Mouse (Mus musculus): ENCODE results near the gene Fpgs. TPM values are rescaled to one million over a fixed set of nuclear protein-coding genes. Genes with fewer than 3 reads are reported as not detected.

Fpgs gene
- total and polyA plus RNA-seq, 3 experiments, result 4.6 to 18.0 (median 5.7) TPM

- Histone ChIP-seq H3K4me1 (ENCODE audit: control insufficient read depth, insufficient read depth, low read length) (peaks cover 26% of the 10 kb centered on the region), H3K27ac (peak within 1 kb of the TSS; percentile 95), H3K9ac (ENCODE audit: low read depth, low read length) (peak within 1 kb of the TSS; percentile 97), H3K4me3 (peak within 1 kb of the TSS; percentile 73), H3K79me2 (replicated peaks; ENCODE audit: control insufficient read depth, insufficient read depth, low read length) (peaks cover 3% of the 10 kb centered on the region; the same call in 1 of the 2 replicates), H3K27me3 (ENCODE audit: control insufficient read depth, insufficient read depth, low read length) (no peaks in the 10 kb centered on the region), H3K36me3 (ENCODE audit: control insufficient read depth, insufficient read depth, low read length) (no peaks in the 10 kb centered on the region)
- DNase-seq, result peak; percentile 90 to 91
- WGBS, result 21% methylated on average over 31 of the region's 31 CpGs
- TF ChIP-seq POLR2A (IDR thresholded peaks at IDR 0.05; ENCODE audit: insufficient read depth, low read depth, low read length) (peak; percentile 89), CTCF (IDR thresholded peaks at IDR 0.05) (no peak), EP300 (IDR thresholded peaks at IDR 0.05; ENCODE audit: insufficient read depth, low read depth, low read length) (0 out of 2 replicates have a peak, but pooled peaks have one; percentile 64)
- intact Hi-C loops (cut with DNase I), result loop anchor here (1.0 kb wide), 1 partner anchor 9 kb away; no protein-coding TSS in a partner anchor
These were observed 57.4 kb downstream of the Fpgs start, which contains the start of gene Eng for GRCm38 (mm10) chr2:32646379-32647056. Eng (plus strand) TSS chr2:32646595.

GRCm38 (mm10) chr2:32645647-32646046, 58.3 kb downstream of the Fpgs start:
- Histone ChIP-seq H3K27me3 (ENCODE audit: control insufficient read depth, insufficient read depth, low read length) (no peaks in the 10 kb centered on the region), H3K9ac (ENCODE audit: low read depth, low read length) (peak overlapping the region; percentile 6; the same call in 1 of the 2 replicates), H3K36me3 (ENCODE audit: control insufficient read depth, insufficient read depth, low read length) (no peaks in the 10 kb centered on the region), H3K79me2 (replicated peaks; ENCODE audit: control insufficient read depth, insufficient read depth, low read length) (peaks cover 3% of the 10 kb centered on the region; the same call in 1 of the 2 replicates), H3K27ac (peak overlapping the region; percentile 95), H3K4me1 (ENCODE audit: control insufficient read depth, insufficient read depth, low read length) (peaks cover 26% of the 10 kb centered on the region), H3K4me3 (no peak overlapping the region)
- intact Hi-C loops (cut with DNase I), result loop anchor here (1.0 kb wide), 1 partner anchor 10 kb away; no protein-coding TSS in a partner anchor
- 51% methylated on average over 3 of the region's 3 CpGs for WGBS
- no peak for DNase-seq
- TF ChIP-seq EP300 (IDR thresholded peaks at IDR 0.05; ENCODE audit: insufficient read depth, low read depth, low read length) (no peak), POLR2A (IDR thresholded peaks at IDR 0.05; ENCODE audit: insufficient read depth, low read depth, low read length) (no peak), CTCF (IDR thresholded peaks at IDR 0.05) (no peak; the same call in 1 of the 2 replicates)

- DNase-seq, result no peak
- Histone ChIP-seq H3K9ac (ENCODE audit: low read depth, low read length) (0 out of 2 replicates have a peak overlapping the region, but pooled peaks have one; percentile 6), H3K27me3 (ENCODE audit: control insufficient read depth, insufficient read depth, low read length) (no peaks in the 10 kb centered on the region), H3K36me3 (ENCODE audit: control insufficient read depth, insufficient read depth, low read length) (no peaks in the 10 kb centered on the region), H3K4me3 (no peak overlapping the region), H3K79me2 (replicated peaks; ENCODE audit: control insufficient read depth, insufficient read depth, low read length) (0 out of 2 replicates have a peak, but pooled peaks cover 3% of the 10 kb centered on the region), H3K4me1 (ENCODE audit: control insufficient read depth, insufficient read depth, low read length) (peaks cover 27% of the 10 kb centered on the region), H3K27ac (peak overlapping the region; percentile 95)
- WGBS, result 75% methylated on average over 8 of the region's 8 CpGs
- TF ChIP-seq POLR2A (IDR thresholded peaks at IDR 0.05; ENCODE audit: insufficient read depth, low read depth, low read length) (no peak), CTCF (IDR thresholded peaks at IDR 0.05) (no peak), EP300 (IDR thresholded peaks at IDR 0.05; ENCODE audit: insufficient read depth, low read depth, low read length) (no peak)
- intact Hi-C loops (cut with DNase I), result no loop called here
These were observed 59.0 kb downstream of the Fpgs start for GRCm38 (mm10) chr2:32644799-32645475.

GRCm38 (mm10) chr2:32644083-32644482, 59.9 kb downstream of the Fpgs start:
- intact Hi-C loops (cut with DNase I), result no loop called here
- WGBS, result 62% methylated on average over 9 of the region's 9 CpGs
- no peak overlapping the region for H3K9ac ChIP-seq (ENCODE audit: low read depth, low read length)
- 0 out of 2 replicates have a peak, but pooled peaks cover 3% of the 10 kb centered on the region for H3K79me2 ChIP-seq (replicated peaks; ENCODE audit: control insufficient read depth, insufficient read depth, low read length)
- H3K36me3 ChIP-seq (ENCODE audit: control insufficient read depth, insufficient read depth, low read length), result no peaks in the 10 kb centered on the region
- no peak for DNase-seq
- peak overlapping the region; percentile 95 for H3K27ac ChIP-seq
- H3K4me1 ChIP-seq (ENCODE audit: control insufficient read depth, insufficient read depth, low read length), result peaks cover 28% of the 10 kb centered on the region
- H3K4me3 ChIP-seq, result no peak overlapping the region
- H3K27me3 ChIP-seq (ENCODE audit: control insufficient read depth, insufficient read depth, low read length), result no peaks in the 10 kb centered on the region
- TF ChIP-seq CTCF (IDR thresholded peaks at IDR 0.05) (no peak), POLR2A (IDR thresholded peaks at IDR 0.05; ENCODE audit: insufficient read depth, low read depth, low read length) (no peak), EP300 (IDR thresholded peaks at IDR 0.05; ENCODE audit: insufficient read depth, low read depth, low read length) (no peak)

GRCm38 (mm10) chr2:32642813-32643212, 61.1 kb downstream of the Fpgs start:
- H3K79me2 ChIP-seq (replicated peaks; ENCODE audit: control insufficient read depth, insufficient read depth, low read length), result no peaks in the 10 kb centered on the region
- no peaks in the 10 kb centered on the region for H3K27me3 ChIP-seq (ENCODE audit: control insufficient read depth, insufficient read depth, low read length)
- whole genome bisulfite sequencing, result 40% methylated on average over 7 of the region's 7 CpGs
- H3K36me3 ChIP-seq (ENCODE audit: control insufficient read depth, insufficient read depth, low read length), result no peaks in the 10 kb centered on the region
- intact Hi-C loops (cut with DNase I), result no loop called here
- H3K27ac ChIP-seq, result peak overlapping the region; percentile 95
- H3K4me1 ChIP-seq (ENCODE audit: control insufficient read depth, insufficient read depth, low read length), result peaks cover 29% of the 10 kb centered on the region
- H3K4me3 ChIP-seq, result no peak overlapping the region
- peak; percentile 74 to 80 for DNase-seq
- peak; percentile 21 for TF ChIP-seq CTCF (IDR thresholded peaks at IDR 0.05)
- peak; percentile 93 for TF ChIP-seq EP300 (IDR thresholded peaks at IDR 0.05; ENCODE audit: insufficient read depth, low read depth, low read length)
- no peak for TF ChIP-seq POLR2A (IDR thresholded peaks at IDR 0.05; ENCODE audit: insufficient read depth, low read depth, low read length)
- no peak overlapping the region for H3K9ac ChIP-seq (ENCODE audit: low read depth, low read length)

All from heart, adult 2 months (tissue).